Mouse (Mus musculus) layer of hippocampus, adult 9-10 months (tissue): ENCODE results near the gene Ptpn12.
"Not testable (repeated sequence)": the region's sequence is repeated elsewhere in the genome, so short reads cannot be mapped to it uniquely, and the experiment has no call there.

ENCODE experiments used
- DNase-seq: peaks from one replicate; pipeline ENCODE4 v3.0.0; 2022; ENCODE audit warnings: low spot score

Ptpn12 gene

DNA sequence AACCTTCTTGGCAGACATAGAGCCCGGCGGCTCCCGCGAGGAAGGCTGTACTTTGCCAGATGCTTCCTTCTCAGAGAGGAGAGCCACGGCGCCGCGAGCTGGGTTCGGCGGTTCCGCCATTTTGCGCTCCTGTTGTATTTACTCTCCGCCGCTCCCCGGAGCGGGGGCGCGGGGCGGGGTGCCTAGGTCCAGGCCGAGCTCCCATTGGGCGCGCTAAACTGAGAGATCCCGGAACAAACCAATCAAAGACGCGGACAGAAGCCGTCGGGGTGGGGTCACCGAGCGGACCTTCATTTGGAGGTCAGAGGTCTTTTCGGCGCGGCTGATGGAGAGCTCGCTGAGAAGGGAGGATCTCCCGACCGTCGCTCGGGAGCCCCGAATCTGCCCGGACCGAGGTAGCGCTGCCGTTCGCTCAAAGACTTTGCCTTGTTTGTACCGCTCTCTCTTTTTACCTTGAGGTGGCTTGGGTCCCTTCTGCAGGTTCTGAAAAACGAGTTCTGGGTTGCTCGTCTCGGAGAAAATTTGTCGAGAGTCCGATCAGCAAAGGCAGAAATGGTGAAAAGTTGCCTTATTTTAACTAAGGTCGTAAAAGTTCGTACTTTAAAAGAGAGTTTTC is 103.9 kb downstream of the Ptpn12 start:
- DNase-seq: peak; percentile 93

DNA sequence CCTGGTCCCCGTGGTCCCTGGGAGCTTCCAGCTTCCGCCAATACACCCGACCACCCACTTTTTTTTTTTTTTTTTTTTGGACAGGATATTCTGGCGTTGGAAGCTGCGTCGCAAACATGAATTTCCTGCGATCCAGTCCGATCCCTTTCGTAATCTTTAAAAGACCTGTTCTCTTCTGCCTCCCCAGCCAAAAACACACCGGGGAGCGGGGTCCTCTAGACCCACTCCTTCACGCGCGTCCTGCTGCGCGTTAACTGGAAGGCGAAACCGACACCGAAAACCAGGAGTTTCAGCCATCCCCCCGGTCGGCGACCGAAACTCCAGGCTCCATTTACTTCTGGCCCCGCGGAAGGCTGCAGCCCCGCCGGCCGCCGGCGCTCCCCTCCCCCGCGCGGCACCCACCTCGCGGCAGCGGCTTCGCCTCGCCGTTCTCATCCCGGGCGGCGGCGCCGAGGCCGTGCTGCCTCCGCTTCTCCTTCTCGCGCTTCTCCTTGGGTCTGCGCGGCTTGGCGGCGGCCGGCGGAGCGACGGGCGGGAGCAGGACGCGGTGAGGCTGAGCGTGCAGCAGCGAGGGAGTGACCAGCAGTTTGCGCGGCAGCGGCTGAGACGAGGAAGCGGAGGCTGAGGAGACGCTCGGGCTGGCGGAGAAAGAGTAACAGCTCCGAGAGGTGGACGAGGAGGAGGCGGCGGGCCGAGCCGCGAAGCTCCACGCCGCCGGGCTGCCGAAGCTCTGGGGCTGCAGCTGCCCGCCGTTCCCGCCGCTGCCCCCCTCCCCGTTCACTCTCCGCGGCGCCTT is 104.7 kb downstream of the Ptpn12 start:
- DNase-seq: no peak

DNA sequence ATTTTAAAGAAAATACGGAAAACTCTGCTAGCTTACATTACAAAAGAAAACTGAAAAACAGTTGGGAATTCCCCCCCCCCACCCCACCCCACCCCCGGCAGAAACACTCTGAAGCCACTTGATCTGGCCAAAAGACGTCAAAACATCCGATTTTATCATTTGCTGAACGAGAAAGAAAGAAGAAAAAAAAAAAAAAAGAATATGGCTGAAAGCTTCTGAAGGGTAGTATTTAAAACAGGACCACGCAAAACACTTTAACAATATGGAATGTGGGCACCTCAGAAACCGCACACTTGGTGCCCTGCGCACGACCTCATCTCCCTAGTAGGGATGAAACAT is 105.2 kb downstream of the Ptpn12 start:
- no peak for DNase-seq

DNA sequence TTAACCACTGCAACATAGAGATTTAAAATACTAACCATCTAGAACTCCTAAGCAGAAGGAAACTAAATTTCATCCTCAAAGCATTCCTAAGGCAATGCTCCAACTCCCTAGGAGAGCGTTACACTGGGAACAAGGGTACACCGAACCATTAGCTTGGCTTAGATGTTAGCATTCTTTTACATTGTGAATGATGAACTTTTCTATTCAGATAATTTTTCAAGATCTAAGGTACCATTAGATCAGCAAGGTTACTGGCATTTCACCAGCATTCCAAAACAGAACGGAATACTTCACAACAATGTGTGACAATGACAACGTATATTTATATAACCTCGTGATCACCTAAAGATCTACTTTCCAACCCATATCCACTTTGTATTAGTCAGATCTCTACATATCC is 105.6 kb downstream of the Ptpn12 start:
- no peak for DNase-seq

DNA sequence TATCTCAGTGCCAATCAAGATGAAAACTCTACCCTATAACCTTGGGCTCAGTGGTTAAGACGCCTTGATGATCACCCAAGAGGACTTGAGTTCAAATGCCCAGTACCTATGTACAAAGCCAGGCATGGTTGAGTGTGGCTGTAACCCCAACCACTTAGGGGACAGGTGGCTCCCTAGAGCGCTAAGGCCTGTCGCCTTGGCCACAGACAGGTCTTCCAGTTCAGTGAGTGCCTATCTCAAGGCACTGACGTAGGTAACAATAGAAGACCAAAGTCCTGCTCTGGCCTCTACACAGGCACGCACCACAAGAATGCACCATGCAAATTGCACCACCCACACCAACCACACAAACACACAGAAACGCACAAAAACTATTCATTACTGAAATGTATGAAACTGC is 108.8 kb downstream of the Ptpn12 start:
- no peak for DNase-seq

DNA sequence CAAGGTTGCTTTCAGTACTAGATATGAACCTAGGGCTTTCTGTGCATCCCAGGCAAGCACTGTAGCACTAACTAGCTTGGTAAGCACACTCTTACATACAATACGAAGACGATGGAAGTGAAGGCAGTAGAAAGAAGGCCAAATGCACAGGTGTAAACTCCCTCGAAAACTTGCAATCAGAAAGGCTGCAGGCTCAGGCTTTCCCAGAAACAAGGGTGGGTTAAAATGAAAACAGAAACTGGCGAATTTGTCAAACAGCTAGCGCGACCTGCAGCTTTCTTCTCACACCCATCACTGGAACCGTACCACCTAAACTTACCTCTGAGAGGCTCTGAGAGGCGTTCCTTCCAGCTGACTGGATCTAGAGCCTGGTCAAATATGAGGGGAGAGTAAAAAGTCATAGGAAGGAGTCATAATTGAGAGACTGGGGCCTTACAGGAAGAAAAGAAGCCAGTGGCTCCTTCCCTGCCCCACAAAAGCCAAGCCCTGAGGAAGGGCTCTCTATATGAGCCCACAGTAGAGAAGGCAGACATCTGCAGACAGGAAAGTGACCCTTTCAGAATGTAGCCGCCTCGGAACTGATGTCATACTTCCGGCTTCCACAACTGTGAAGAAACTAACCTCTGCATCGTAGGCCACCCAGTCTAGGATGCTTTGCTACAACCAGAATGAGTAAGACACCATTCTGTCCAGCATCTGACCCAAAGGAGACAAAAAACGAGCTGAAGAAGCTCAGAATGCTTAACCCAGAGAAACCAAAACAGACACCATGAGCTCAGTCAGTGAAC is 110.6 kb downstream of the Ptpn12 start:
- DNase-seq: no peak

DNA sequence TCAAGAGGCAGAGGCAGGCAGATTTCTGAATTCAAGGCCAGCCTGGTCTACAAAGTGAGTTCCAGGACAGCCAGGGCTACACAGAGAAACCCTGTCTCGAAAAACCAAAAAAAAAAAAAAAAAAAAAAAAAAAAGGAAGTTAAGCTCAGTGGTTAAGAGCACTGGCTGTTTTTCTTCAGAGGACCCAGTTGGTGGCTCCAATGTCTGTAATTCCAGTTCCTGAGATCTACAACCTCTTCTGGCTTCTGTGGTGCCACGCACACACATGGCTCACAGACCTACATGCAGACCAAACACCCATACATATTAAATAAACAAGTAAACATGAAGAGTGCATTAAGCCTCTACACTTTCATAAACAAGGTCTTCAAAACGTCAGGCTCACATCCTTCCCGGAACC is 111.9 kb downstream of the Ptpn12 start:
- not testable (repeated sequence) for DNase-seq

DNA sequence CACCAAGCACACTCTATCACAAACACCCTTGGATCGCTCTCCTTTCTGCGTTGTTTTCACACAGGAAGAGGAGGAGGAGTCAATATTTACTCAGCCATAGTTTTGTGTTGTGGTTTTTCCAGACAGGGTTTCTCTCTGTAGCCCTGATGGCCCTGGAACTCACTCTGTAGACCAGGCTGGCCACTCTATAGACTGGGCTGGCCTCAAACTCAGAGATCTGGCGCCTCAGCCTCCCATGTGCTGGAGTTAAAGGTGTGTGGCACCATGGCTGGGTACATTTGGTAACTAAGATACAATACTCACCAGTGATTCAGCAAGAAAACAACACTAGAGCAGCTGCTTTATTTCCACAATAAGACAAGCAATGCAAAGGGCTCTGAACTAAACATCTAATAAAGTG is 113.2 kb downstream of the Ptpn12 start:
- DNase-seq: no peak

DNA sequence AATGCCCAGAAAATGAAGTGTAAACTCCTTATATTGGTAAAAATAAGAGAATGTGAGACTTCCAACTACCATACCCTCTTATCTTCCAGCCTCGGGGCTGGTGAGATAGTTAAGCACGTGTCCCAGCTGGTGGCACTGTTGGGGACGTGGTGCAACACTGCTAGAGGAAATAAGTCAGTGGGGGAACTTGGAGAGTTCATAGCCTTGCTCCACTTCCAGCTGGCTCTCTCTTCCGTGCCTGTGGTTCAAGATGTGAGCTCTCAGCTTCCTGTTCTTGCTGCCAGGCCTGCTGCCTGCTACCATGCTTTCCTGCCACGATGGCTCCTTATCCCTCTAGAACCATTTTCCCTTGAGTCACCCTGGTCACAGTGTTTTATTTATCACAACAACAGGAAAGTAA is 114.5 kb downstream of the Ptpn12 start:
- DNase-seq: no peak

DNA sequence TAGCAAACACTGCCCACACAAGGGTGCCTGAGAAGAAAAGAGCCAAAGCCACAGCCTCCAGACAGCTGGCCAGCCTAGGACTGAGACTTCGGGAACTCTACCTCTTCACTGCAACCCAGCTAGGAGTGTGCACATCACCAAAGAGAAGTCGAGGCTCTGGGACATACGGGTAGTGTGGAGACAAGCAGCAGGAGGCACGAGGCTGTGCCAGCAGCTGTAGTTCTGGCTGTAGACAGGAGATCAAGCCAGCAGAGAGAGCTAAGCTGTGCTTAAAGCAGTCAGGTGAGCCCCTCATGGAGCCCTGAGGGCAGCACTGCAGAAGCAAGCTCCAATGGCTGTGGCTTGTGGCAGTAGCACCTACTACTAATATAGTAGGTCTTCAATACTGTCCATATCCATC is 115.0 kb downstream of the Ptpn12 start:
- no peak for DNase-seq

DNA sequence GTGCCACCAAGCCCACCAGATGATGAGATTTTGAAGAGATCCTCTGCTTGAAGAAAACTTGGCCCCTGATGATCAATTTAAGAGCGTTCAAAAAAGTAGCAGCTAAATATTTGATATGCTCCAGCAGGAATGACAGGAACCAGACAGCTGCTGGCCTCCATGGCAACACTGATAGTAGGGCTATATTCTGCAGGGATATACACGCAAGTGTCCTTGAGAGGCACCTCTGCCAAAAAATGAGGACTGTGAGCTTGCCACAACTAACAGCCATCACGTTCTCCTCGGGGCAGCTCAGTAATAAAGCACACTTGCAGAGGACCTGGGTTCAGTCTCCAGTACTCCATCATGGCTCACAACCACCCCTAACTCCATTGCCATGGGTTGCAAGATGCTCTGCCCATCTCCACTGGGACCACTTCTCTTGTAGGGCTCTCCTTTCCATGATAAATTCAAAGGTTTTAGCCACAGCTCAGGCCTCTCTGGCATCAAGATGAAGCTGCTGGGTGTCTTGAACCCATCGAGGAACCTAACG is 115.6 kb downstream of the Ptpn12 start:
- no peak for DNase-seq

DNA sequence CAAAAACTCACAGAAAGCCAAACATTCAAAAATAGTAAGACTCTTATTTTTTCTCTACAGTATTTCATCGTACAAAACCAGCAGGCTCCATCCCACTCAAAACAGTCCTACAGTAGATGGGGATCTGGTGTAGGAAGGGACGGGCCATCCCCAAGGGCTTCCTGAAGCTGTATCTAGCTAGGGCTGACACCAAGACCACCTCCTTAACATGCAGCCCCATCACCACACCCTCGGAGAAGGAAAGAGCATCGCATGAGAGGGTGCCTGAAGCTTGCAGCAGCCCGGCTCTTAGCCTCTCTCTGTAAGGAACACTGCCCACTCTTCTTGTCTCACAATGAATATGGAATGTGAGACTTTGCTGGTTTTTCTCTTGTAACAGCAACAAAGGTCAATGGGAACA is 117.2 kb downstream of the Ptpn12 start:
- no peak for DNase-seq
